Mouse (Mus musculus) thymus, postnatal 4 days (tissue): ENCODE results near the gene Zfp28.
"Not testable (repeated sequence)": the region's sequence is repeated elsewhere in the genome, so short reads cannot be mapped to it uniquely, and the experiment has no call there.

Experiments used
- DNase-seq: peaks from one replicate; pipeline ENCODE4 v3.0.0; 2021

The Zfp28 gene

DNA sequence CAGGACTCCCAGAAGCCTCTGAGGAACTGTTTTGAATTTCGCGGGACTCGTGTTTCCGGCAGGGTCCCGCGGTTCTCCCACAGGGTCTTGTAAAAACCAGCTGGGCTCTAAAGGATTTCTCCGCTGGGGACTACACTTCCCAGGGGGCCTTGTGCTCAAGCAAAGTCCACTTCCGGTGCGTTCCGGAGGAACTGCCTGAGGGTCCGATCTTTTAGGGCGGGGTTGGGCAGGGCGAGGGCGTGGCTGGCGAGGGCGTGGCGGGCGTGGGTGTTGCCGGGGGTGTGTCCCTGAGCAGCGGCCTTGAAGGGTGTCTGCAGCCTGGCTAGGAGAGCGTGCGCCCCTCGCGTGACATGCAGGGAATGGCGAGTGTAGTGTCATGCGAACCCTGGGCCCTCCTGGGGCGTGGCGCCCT is at the start of gene Zfp28:
Gene Zfp28, plus strand, starts transcription at position 252 of the 412 bp plus-strand sequence.
- peak; percentile 95 for DNase-seq

DNA sequence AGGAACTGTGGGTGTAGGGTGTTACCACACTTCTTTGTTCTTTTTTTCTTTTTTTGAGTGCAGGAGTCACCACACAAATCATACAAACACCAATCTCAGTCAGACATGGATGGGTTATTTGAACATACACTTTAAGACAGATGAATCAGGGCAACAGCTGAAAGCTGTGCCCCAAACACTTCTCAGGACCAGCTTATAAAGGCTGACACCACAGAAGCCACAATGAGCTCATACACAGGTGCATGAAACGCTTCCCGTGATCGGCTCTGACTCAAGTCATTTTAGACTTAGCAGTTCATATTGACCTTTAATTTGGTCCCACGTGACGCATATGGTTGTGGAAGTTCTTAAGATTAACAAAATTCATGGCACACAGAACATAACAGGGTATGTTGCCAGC is 43.2 kb upstream of the Zfp28 start:
- DNase-seq, result no peak

DNA sequence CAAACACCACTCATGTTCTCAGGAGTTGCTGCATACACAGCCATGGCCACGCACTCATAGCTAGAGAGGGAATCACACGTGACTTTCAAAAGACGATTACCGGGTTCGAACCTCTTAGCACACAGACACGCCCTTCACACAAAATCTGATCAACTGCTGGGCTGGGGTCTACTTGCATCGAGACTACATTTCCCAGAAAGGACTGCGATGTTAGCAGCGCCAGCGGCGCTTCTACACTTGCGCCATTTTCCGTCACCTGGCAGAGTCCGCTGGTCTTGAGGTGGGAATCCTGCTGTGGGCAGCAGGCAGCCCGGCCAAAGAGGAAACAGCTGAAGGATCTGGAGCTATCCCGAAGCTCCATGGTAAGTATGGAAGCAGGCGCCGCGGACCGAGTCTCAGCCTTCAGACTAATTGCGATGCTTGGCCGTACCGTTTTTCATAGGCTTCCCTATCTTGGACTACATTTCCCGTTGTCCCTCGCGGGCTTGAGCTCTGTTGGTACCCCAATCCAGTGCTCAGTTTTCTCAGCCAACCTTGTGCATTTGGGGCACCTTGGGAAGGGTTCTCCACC is 39.5 kb upstream of the Zfp28 start, which contains the start of gene Gm3854:
Gene Gm3854, plus strand, starts transcription at position 259 of the 571 bp plus-strand sequence.
- peak; percentile 53 for DNase-seq

DNA sequence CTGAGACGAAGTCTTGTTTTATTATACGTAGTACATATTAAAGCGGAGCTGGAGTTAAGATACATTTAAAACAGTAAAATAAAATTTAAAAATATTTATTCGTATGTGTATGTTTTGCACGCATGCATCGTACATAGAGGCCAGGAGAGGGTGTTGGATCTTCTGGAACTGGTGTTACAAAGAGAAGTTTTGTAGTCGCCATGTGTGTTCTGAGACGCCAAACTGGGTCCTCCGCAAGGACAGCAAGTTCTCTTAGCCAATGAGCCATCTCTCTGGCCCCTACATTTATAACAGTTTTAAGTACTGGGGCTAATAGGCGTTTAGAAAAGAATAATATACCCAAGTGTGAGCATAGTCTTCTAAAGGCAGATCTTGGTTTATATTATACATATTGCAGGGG is 39.0 kb upstream of the Zfp28 start:
- DNase-seq, result no peak

DNA sequence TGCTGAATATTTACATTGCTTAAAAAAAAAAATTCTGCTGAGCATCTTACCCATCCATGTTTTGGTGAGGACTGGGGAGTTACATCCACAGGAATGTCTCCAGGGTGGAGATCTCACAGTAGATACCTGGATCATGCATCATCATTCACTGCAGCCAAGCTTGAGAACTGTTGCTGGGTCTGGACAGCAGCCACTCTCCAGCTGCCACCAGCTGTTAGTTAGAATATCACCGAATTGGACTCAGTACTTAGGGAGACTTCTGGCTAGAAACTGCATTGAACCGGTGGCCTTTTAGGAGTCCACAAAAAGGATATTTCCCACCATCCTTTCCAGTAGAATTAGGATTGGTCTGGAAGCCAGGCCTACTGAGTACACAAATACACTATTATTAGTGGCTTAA is 25.0 kb upstream of the Zfp28 start:
- DNase-seq, result no peak

DNA sequence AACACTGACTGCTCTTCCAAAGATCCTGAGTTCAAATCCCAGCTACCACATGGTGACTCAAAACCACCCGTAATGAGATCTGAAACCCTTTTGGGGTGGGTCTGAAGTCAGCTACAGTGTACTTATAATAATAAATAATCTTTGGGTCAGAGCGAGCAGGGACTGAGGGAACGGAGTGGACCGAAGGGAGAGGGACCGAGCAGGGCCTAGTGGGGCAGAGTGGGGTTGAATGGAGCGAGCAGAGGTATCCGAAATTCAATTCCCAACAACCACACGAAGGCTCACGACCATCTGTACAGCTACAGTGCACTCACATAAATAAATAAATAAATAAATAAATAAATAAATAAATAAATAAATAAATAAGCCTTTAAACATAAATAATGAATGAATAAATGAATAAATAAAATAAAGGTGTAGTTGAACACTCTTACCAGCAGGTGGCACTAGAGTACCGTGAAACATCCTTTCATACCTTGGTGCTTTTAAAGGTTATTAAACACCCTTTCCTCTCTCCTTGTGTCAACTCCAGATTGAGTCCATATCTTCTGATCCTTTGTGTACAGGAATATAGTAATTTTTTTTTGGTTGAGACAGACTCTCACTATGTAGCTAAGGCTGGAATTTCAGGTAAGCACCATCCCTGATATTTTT is 24.0 kb upstream of the Zfp28 start:
- DNase-seq, result peak; percentile 16

DNA sequence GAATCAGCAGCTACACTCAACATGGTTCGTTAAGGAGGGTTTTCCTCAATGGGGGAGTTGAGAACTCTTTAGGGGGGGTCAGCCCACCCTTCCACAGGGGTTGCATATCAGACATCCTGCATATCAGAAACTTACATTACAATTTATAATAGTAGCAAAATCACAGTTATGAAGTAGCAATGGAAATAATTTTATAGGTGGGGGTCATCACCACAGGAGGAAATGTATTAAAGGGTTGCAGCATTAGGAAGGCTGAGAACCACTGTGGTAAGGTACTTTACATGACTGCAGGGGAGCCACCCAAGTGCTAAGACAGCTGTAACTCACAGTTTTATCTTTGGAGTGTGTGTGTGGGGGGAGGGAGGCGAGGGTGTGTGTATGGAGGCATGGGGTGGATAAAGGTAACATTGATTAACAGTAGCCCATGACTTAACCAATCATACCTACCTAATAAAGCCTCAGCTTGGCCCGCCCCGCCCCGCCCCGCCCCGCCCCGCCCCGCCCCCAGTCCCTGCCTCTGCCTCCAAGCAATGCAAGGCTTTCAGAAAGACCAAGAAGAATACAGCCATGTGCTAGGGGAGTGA is 22.5 kb upstream of the Zfp28 start:
- no peak for DNase-seq

DNA sequence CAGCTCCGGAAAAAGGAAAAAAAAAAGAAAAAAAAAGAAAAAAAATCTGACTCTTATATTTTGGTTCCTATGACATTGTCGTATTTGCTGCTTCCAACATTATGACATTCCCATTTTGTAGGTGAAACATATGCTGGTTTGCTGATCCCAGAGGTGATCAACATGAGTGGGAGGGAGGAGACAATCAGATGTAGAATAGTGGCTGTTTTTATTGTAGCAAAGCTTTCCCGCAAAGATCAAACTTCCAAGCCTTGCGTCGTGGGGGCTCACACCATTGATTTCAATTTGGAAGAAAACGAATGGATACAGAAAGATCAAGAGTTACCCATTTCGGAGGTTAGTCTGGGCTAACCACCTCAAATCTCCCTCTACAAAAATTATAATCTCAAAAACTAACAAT is 21.3 kb upstream of the Zfp28 start:
- no peak for DNase-seq

DNA sequence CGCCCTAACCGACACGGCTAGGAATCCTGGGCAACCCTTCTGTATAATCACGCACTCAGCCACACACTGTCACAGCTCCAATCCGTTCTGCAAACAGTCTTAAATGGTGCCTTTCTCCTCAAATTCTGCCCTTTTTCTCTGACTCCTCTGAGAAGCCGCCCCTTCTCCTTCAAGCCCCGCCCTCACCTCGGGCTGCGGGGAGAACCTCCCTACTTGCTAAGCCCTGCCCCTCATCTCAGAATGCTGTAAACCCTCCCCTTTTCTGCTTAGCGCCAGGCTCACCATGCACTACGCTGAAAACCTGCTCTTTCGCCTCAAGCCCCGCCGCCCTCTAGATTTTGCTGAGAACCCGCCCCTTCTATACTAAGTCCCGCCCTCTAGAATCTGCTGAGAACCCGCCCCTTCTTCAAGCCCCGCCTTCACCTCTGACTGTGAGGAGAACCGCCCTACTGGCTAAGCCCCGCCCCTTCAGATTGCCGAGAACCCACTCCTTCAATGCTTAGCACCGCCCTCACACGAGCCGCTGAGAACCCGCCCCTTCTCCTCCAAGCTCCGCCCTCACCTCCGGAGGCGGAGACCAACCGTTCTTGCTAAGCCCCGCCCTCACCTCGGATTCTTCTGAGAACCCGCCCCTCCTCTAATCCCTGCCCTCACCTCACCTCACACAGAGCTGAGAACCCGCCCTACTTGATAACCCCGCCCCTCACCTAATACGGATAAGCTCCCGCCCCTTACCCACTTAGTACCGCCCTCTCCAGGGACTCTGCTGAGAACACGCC is 20.6 kb upstream of the Zfp28 start:
- DNase-seq, result peak; percentile 96

DNA sequence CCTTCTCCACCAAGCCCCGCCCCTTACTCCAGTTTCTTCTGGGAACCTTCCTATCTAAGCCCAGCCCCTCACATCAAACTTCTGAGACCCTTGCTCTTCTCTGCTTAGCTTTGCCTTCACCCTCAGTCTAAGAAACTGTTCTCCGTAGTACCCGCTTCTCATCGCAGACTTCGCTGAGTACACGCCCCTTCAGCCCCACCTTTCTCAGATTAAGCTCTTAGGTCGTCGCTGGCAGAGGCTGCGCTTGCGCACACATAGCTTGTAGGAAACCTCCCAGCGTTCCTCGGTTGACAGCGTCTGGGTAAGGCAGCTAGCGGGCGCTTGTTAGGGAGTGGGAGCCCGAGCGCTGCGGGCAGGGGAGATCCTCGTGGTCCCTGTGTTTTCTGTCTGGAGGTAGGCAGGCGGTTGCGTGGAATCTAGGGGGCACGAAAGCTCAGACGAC is 20.0 kb upstream of the Zfp28 start, which contains the start of gene Zfp78:
Gene Zfp78, plus strand, starts transcription at position 234 of the 442 bp plus-strand sequence.
- DNase-seq, result peak; percentile 84

DNA sequence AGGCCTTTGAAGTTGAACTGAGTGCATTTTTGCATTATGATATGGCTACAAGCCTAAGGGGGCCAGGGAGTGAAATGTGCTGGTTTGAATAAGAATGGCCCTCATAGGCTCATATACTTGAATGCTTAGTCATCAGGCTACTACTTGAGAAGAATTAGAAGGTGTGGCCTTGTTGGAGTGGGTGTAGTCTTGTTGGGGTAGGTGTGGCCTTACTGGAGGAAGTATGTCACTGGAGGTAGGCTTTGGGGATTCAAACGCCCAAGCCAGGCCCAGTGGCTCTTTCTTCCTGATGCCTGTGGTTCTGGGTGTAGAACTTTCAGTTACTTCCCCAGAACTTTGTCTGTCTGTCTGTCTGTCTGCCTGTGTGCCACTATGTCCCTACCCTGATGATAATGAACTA is 18.3 kb upstream of the Zfp28 start:
- no peak for DNase-seq

DNA sequence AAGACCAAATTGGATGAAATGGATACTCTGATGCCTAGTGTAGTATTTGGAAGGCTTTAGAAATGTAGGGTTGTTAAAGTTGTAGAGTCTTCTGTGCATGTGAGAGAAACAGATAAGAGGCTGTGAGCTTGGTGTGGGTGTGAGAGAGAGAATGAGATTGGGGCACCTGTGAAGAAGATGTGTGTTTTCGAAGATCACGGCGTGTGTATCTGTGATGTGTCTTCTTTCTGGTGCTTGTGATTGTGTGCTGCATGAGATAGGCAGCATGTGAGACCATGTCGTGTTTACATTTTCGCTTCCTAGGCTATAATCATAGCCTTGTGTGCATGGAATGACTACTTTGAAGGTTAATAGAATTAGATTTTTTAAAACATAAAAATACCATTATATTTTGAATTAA is 15.9 kb upstream of the Zfp28 start:
- no peak for DNase-seq

DNA sequence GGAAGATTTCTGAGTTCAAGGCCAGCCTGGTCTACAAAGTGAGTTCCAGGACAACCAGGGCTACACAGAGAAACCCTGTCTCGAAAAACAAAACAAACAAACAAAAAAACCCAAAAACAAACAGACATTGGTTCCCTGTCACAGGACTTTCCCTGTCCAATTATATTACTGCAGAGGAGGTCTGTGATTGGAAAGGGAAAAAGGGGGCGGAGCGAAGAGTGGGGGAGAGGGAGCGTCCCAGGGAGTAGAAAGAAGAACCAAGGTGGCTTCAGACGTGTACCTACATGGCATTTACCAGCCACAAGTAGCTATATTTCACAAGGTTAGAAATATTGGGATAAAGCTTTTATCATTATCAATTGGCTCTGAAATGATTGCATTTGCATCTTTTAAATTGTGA is 14.9 kb upstream of the Zfp28 start:
- DNase-seq, result not testable (repeated sequence)

DNA sequence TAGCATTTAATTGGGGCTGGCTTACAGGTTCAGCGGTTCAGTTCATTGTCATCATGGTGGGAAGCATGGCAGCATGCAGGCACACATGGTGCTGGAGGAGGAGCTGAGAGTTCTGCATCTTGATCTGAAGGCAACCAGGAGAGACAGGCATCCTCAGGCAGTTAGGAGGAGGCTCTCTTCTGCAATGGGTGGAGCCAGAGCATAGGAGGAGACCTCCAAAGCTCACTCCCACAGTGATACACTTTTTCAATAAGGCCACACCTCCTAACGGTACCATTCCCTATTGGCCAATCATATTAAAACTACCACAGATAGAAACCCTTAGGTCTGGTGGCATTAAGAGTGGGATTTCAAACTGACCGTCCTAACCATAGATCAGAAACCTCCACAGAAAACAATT is 13.6 kb upstream of the Zfp28 start:
- DNase-seq, result no peak

DNA sequence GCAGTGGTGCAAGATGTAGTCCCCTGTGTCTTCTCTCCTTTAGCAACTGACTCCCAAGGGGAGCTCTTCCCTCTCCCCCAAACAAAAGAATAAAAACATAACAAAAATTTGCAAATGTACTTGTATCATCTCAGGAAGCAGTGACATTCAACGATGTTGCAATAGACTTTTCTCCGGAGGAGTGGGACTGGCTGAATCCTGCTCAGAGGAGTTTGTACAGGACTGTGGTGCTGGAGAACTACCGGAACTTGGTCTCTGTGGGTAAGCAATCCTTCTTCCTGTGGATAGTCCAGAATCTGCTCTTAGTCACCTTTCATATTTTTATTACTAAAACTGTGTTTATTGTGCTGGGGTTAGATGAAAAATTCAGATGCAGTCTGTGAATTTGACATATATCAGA is 10.1 kb upstream of the Zfp28 start:
- DNase-seq, result no peak

DNA sequence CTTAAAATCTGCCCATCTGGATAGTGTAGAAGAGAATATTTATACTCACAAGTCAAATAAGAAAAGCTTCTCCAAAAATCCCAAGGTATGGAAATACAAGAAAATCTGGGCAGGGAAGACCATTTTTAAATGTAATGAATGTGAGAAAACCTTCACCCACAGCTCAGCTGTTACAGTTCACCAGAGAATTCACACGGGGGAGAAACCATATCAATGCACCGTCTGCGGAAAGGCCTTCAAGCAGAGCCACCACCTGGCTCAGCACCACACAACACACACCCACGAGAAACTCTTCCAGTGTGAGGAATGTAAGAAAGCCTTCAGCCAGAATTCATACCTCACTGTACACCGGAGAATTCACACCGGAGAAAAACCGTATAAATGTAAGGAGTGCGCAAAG is 4.7 kb upstream of the Zfp28 start:
- DNase-seq, result no peak

DNA sequence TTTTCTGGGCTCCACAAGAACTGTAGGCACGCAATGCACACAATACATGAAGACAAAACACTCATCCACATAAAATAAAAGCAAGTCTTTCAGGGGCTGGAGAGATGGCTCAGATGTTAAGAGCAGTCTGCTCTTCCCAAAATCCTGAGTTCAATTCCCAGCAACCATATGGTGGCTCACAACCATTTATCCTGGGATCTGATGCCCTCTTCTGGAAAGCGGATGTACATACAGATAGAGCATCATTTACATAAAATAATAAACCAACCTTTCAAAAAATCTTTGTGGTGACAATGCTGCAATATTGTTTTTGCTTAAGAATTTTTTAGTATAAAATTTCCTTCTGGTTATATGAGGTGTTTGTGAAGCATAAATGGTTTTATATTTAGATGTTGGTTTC is 1.7 kb upstream of the Zfp28 start:
- DNase-seq, result no peak

DNA sequence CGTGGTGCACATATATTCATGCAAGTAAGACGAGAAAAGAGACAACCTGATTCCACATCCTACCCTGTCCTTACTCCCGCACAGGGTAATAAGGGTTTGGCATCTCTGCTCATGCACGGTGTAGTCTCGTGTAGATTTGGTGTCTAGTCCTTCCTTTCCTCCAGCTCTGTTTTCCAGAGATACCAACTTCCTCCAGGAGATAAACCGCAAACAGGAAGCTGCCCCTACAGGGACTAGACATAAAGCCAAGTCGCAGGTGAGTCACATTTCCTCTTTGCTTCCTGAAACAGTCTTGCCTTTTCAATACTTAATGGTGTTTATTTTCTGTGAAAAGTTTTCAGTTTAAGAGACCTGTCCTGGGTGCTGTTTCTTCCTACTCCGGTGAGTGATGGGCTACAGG is 916 bp downstream of the Zfp28 start:
- no peak for DNase-seq

DNA sequence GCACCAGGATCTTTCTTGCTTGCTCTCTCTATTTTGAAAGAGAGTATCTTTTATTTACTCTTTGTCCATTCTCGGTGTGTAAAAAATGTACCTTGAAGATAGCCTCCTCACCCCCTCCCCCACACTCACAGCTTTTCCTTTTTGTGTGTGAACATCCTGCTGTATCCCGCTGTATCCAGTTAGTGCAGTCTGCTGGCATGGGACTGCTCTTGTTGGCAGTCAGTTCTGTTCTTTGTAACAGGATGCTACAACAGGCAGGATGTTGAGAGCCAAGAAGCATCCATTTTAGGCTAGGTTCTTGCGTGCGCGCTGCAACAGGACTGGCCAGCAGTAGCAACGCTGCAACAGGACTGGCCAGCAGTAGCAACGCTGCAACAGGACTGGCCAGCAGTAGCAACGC is 3.9 kb downstream of the Zfp28 start:
- DNase-seq, result no peak

DNA sequence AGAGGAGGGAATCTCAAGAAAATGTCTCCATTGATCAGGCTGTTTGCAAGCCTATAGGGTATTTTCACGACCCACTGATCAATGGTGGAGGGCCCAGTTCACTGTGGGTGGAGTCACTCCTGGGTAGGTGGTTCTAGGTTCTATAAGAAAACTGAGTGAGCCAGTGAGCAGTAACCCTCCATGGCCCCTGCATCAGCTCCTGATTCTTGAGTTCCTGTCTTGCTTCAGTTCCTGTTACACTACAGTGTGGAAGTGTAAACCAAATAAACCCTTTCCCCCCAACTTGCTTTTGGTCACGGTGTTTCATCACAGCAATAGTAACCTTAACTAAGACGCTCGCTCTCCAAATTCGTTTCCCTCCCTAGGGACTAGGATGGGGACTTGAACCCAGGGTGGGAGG is 5.9 kb downstream of the Zfp28 start:
- DNase-seq, result no peak

DNA sequence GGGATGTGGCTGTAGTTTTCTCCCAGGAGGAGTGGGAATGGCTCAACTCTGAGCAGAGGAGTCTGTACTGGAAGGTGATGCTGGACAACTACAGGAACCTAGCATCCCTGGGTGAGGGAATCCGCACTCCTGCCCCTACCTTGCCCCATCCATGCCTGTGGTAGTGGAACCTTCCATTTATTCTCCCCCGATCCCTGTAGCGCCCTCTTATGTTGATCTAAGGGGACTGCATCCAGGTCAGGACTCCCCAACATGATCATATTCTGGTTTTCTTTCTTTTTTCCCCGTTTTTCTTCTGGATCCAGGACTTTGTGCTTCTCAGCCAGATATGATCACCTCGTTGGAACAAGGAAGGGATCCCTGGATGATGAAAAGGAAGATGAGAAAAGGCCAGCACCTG is 6.4 kb downstream of the Zfp28 start:
- DNase-seq, result no peak

DNA sequence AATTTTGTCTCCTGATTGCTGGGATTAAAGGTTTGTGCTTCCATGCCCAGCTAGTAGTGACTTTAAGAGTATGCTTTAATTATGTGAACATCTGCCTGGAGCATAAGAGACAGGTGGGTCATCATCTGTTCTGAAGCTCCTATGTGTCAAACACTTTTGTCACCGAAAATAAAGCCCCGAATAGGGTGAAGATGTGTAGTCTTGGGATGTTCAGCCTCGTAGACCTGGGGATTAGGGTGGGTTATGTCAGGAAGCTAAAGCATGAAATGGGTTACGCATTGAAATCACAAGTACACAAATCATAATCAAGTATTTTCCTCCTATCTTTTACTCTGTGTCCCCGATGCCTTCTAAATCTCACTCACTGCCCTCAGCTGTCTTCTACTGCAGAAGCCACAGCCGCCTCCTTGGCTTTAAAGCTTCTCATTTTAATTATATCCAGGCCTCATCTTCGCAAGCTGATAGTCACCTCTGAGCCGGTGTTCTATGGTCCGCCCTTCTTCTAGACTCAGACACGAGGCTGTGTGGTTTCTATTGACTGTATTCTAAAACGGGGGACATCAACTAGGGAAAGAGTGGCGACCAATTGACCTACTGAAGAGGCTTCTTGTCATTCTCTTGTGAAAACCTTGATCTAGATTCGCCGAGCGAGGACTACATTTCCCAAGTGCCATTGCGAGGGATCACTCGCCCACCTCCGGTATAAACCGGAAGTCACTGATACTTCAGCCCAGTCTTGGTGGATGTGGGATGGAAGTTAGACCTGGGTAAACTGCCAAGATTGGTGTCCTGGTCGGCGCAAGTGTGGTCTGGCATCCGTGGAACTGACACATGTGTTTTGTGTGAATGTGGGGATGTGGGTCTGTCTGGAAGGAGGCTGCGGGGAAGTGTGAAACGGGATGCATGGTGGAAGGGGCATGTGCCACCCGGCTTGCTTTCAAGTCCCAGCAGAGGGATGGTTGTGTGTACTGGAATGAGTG is 15.2 kb downstream of the Zfp28 start, which contains the start of gene Smim17:
Gene Smim17, plus strand, starts transcription at position 720 of the 980 bp plus-strand sequence.
- DNase-seq, result peak; percentile 73
